Mouse (Mus musculus) midbrain, embryonic 11.5 days (tissue): ENCODE data around the gene Upk3b. TPM values are rescaled to one million over a fixed set of nuclear protein-coding genes. Genes with fewer than 3 reads are reported as not detected.

ENCODE experiments used
- ATAC-seq: fragments of 200-750 bp; cut with Nextera tagmentation; 2 replicates; pipeline ENCODE4 v1.8.0; 2017; ENCODE audit warnings: moderate TSS enrichment, moderate library complexity; ENCODE audit not compliant: low FRiP score
- DNase-seq: peaks from one replicate; pipeline ENCODE4 v3.0.0; 2015; ENCODE audit warnings: low spot score; ENCODE audit errors: missing footprints
- H3K27ac ChIP-seq: fragments of 300-500 bp; sonication (generic); 2 replicates; pipeline ENCODE4 v1.5.1; 2014; ENCODE audit warnings: low read depth, low read length
- H3K27me3 ChIP-seq: fragments of 300-500 bp; sonication (generic); 2 replicates; pipeline ENCODE4 v1.6.1; 2014; ENCODE audit warnings: mild to moderate bottlenecking, low read length, moderate library complexity, mixed read lengths; ENCODE audit not compliant: control insufficient read depth, insufficient read depth
- H3K36me3 ChIP-seq: fragments of 300-500 bp; sonication (generic); 2 replicates; pipeline ENCODE4 v1.6.1; 2014; ENCODE audit warnings: mild to moderate bottlenecking, low read length, moderate library complexity, mixed read lengths; ENCODE audit not compliant: control insufficient read depth, insufficient read depth
- H3K4me1 ChIP-seq: fragments of 300-500 bp; sonication (generic); 2 replicates; pipeline ENCODE4 v1.6.1; 2014; ENCODE audit warnings: low read length; ENCODE audit not compliant: control insufficient read depth, insufficient read depth
- H3K4me2 ChIP-seq: fragments of 300-500 bp; sonication (generic); 2 replicates; pipeline ENCODE4 v1.6.1; 2014; ENCODE audit warnings: mild to moderate bottlenecking, moderate library complexity
- H3K4me3 ChIP-seq: fragments of 300-500 bp; sonication (generic); 2 replicates; pipeline ENCODE4 v1.5.1; 2014; ENCODE audit warnings: low read depth, low read length
- H3K9ac ChIP-seq: fragments of 300-500 bp; sonication (generic); 2 replicates; pipeline ENCODE4 v1.6.1; 2014; ENCODE audit warnings: low read length
- H3K9me3 ChIP-seq: fragments of 300-500 bp; sonication (generic); 2 replicates; pipeline ENCODE4 v1.6.1; 2016; ENCODE audit warnings: low read length; ENCODE audit not compliant: control insufficient read depth
- WGBS: fragments of 180-500 bp; shearing (Covaris S2); extraction: QIAGEN DNeasy Blood & Tissue Kit; methylation state at CpG from one replicate; pipeline ENCODE4 v1.1.7; 2014; 5-methylcytosine and 5-hydroxymethylcytosine counted together
- polyA plus RNA-seq: library from polyadenylated mRNA; unstranded; fragments of >200 nt; fragmentation: Nextera tagmentation; extraction: Ambion mirVana; gene quantifications from 2 replicates; pipeline ENCODE4 v1.2.1, GENCODE M21; 2014

Gene Upk3b
- polyA plus RNA-seq, 1 experiment from 2014 or later = not detected

GRCm38 (mm10) chr5:136076284-136076683 is 38.0 kb downstream of the Upk3b start:
- H3K9ac ChIP-seq = no peak overlapping the region; the same call in 1 of the 2 replicates
- H3K4me1 ChIP-seq = no peaks in the 10 kb centered on the region
- H3K27me3 ChIP-seq = no peaks in the 10 kb centered on the region
- no peak overlapping the region for H3K4me3 ChIP-seq
- no peaks in the 10 kb centered on the region for H3K36me3 ChIP-seq
- H3K27ac ChIP-seq = no peak overlapping the region
- ATAC-seq (no peak), DNase-seq (no peak)
- 64% methylated on average over 7 of the region's 7 CpGs for WGBS
- no peaks in the 10 kb centered on the region for H3K9me3 ChIP-seq
- H3K4me2 ChIP-seq = no peak overlapping the region

- H3K4me3 ChIP-seq = no peak overlapping the region
These were observed 38.8 kb downstream of the Upk3b start for GRCm38 (mm10) chr5:136077001-136077550.

GRCm38 (mm10) chr5:136078136-136078535 is 39.8 kb downstream of the Upk3b start:
- no peak overlapping the region for H3K4me3 ChIP-seq
- H3K36me3 ChIP-seq = no peaks in the 10 kb centered on the region
- no peak overlapping the region for H3K4me2 ChIP-seq
- no peak overlapping the region for H3K9ac ChIP-seq
- no peak for ATAC-seq
- H3K27ac ChIP-seq = no peak overlapping the region
- 95% methylated on average over 5 of the region's 5 CpGs for WGBS
- H3K27me3 ChIP-seq = no peaks in the 10 kb centered on the region
- DNase-seq = no peak
- H3K4me1 ChIP-seq = no peaks in the 10 kb centered on the region
- H3K9me3 ChIP-seq = no peaks in the 10 kb centered on the region

More at GRCm38 (mm10) chr5:136077001-136077550, 38.8 kb downstream of the Upk3b start:
- Histone ChIP-seq H3K4me1 (no peaks in the 10 kb centered on the region), H3K9ac (no peak overlapping the region), H3K9me3 (no peaks in the 10 kb centered on the region), H3K27ac (no peak overlapping the region), H3K4me2 (no peak overlapping the region), H3K36me3 (no peaks in the 10 kb centered on the region), H3K27me3 (no peaks in the 10 kb centered on the region)
- DNase-seq = no peak
- WGBS = 88% methylated on average over 9 of the region's 9 CpGs
- no peak for ATAC-seq

- H3K4me2 ChIP-seq = no peak overlapping the region
- H3K27ac ChIP-seq = no peak overlapping the region
- peaks cover 11% of the 10 kb centered on the region for H3K27me3 ChIP-seq
- no peak for ATAC-seq
- no peak overlapping the region for H3K9ac ChIP-seq
- no peak for DNase-seq
- no peaks in the 10 kb centered on the region for H3K9me3 ChIP-seq
- WGBS = 80% methylated on average over 4 of the region's 4 CpGs
- H3K4me3 ChIP-seq = no peak overlapping the region
- H3K4me1 ChIP-seq = peaks cover 16% of the 10 kb centered on the region
- no peaks in the 10 kb centered on the region for H3K36me3 ChIP-seq
These were observed 44.0 kb downstream of the Upk3b start for GRCm38 (mm10) chr5:136082345-136082744.

GRCm38 (mm10) chr5:136083669-136084107 is 45.4 kb downstream of the Upk3b start, which contains the start of gene Rasa4:
Rasa4 (plus strand) TSS chr5:136083916.
- 0% methylated on average over 28 of the region's 28 CpGs for WGBS
- H3K27ac ChIP-seq = no peak within 1 kb of the TSS
- H3K9me3 ChIP-seq = no peaks in the 10 kb centered on the region
- ATAC-seq = peak; percentile 96
- peak within 1 kb of the TSS; percentile 54 for H3K9ac ChIP-seq
- peak within 1 kb of the TSS; percentile 49 for H3K4me3 ChIP-seq
- H3K4me1 ChIP-seq = peaks cover 16% of the 10 kb centered on the region
- peak within 1 kb of the TSS; percentile 84 for H3K4me2 ChIP-seq
- peak; percentile 99 for DNase-seq
- no peaks in the 10 kb centered on the region for H3K36me3 ChIP-seq
- peaks cover 11% of the 10 kb centered on the region for H3K27me3 ChIP-seq

GRCm38 (mm10) chr5:136084144-136084881 is 46.0 kb downstream of the Upk3b start:
- no peaks in the 10 kb centered on the region for H3K9me3 ChIP-seq
- WGBS = 1% methylated on average over 23 of the region's 23 CpGs
- peak overlapping the region; percentile 49 for H3K4me3 ChIP-seq
- H3K4me1 ChIP-seq = peaks cover 16% of the 10 kb centered on the region
- peak overlapping the region; percentile 84 for H3K4me2 ChIP-seq
- H3K27me3 ChIP-seq = peaks cover 11% of the 10 kb centered on the region
- peak overlapping the region; percentile 54 for H3K9ac ChIP-seq
- ATAC-seq (peak; percentile 40), DNase-seq (peak; percentile 86)
- no peaks in the 10 kb centered on the region for H3K36me3 ChIP-seq
- H3K27ac ChIP-seq = no peak overlapping the region

- peak overlapping the region; percentile 84 for H3K4me2 ChIP-seq
- H3K9me3 ChIP-seq = no peaks in the 10 kb centered on the region
- peak overlapping the region; percentile 49; the same call in 1 of the 2 replicates for H3K4me3 ChIP-seq
- peaks cover 11% of the 10 kb centered on the region for H3K27me3 ChIP-seq
- H3K4me1 ChIP-seq = peaks cover 16% of the 10 kb centered on the region
- DNase-seq = peak; percentile 91
- H3K27ac ChIP-seq = no peak overlapping the region
- peak; percentile 56; the same call in 1 of the 2 replicates for ATAC-seq
- H3K9ac ChIP-seq = no peak overlapping the region
- no peaks in the 10 kb centered on the region for H3K36me3 ChIP-seq
- 4% methylated on average over 21 of the region's 21 CpGs for WGBS
These were observed 46.8 kb downstream of the Upk3b start for GRCm38 (mm10) chr5:136084891-136085651.

GRCm38 (mm10) chr5:136086290-136086689 is 48.0 kb downstream of the Upk3b start:
- no peak overlapping the region for H3K27ac ChIP-seq
- H3K4me1 ChIP-seq = peaks cover 16% of the 10 kb centered on the region
- H3K36me3 ChIP-seq = no peaks in the 10 kb centered on the region
- 87% methylated on average over 8 of the region's 8 CpGs for WGBS
- H3K4me2 ChIP-seq = no peak overlapping the region
- H3K9me3 ChIP-seq = no peaks in the 10 kb centered on the region
- no peak overlapping the region for H3K4me3 ChIP-seq
- ATAC-seq (no peak), DNase-seq (no peak)
- peaks cover 11% of the 10 kb centered on the region for H3K27me3 ChIP-seq
- no peak overlapping the region for H3K9ac ChIP-seq
